Mouse (Mus musculus) monocyte, adult 5-6 weeks (primary cell): Measurements from ENCODE around the gene Tmem44. TPM values are rescaled to one million over a fixed set of nuclear protein-coding genes. Genes with fewer than 3 reads are reported as not detected.
"Not testable (repeated sequence)": the region's sequence is repeated elsewhere in the genome, so short reads cannot be mapped to it uniquely, and the experiment has no call there.

Source experiments
- ATAC-seq: fragments of 153-309, 156-312 bp; replicated peaks from 2 replicates; pipeline ENCODE4 v1.8.0; 2017; ENCODE audit warnings: mild to moderate bottlenecking; ENCODE audit not compliant: low TSS enrichment, insufficient number of reproducible peaks, severe bottlenecking, poor library complexity, low FRiP score
- total RNA-seq: library from RNA; stranded (forward); fragments of 200-1000, 200-491, 200-594 nt; gene quantifications from 3 replicates; pipeline ENCODE4 v1.2.3, GENCODE M21; 2017

The Tmem44 gene
- total RNA-seq, 1 experiment from 2014 or later = not detected

DNA sequence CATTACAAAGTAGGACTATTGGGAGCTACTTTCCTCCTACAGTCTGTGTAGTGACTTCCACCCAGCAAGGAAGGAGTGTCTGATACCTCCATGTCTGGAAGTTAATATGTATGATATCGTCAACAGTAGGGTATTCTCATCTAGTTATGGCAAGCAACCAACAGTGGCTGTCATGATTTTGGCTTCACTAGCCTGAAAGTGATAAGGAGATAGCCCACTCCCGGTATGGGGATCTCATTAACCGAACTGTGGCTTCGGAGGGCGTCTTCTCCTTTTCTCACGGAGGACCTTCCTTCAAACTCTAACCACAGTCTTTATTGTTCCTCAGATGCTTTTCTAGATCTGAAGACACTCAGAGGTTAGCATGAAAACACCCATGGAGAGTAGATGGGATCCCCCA lies 81.7 kb downstream of the Tmem44 start:
- no peak for ATAC-seq

DNA sequence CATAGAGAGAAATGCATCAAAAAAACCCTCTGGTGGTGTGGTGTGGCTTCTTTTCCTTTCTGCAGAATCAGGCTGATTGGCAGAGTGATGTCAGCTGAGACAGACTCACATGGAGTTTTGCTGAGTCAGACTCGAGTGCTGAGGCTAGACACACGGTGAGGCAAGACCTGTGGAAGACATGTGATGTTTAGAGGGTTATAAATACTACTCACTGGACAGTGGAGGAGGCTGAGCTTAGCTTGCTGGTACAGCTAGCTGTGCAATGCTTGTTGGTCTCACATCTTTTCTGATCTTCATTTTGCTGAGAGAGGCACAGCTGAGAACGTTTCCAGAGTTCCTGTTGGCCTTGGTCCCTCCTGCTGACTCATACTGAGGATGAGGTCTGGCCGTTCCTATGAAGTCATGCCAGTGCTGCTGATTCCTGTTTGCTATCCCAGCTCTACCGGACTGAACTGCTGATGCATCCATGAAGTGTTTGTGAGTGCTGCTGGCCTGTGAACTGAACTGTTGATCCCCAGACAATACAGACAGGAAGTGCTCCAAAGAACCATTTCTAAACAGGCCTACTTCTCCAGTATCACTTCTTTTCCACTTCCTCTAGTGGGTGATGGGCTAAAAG lies 84.9 kb downstream of the Tmem44 start:
- ATAC-seq = no peak

DNA sequence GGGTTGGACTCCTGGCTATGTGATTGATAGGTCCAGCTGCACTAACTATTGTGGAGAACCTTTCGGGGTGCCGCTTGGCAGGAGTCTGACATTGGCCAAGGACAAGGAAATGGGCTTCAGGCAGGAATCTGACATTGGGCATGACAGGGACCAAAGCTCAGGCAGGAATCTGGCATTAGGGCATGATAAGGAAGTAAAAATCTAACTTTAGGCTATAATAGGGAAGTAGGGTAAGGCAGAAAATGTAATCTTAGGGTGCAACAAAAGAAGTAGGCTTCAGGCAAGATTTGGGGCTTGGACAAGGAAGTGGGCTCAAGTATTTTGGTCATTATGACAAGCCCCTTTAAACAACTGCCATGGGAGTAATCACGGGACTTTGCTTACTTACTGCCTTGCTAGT lies 85.9 kb downstream of the Tmem44 start:
- ATAC-seq = not testable (repeated sequence)

Other genes with a start within 250 kb of the Tmem44 start
- 0.75 to 10.9 TPM (median 1.1 TPM) in 3 replicates for gene Gp5, start 240.1 kb downstream of the Tmem44 start, total RNA-seq
- gene Atp13a3, start 144.9 kb downstream of the Tmem44 start, total RNA-seq = 54.6 to 83.2 TPM (median 70.1 TPM) in 3 replicates
- 64.6 to 83.4 TPM (median 66.6 TPM) in 3 replicates for gene Lsg1, start 36.8 kb upstream of the Tmem44 start, total RNA-seq
- gene Fam43a, start 48.9 kb upstream of the Tmem44 start, total RNA-seq = 18.4 to 27.0 TPM (median 26.3 TPM) in 3 replicates